Mouse (Mus musculus) heart, postnatal 0 days (tissue): ENCODE measurements around the gene Tex264. TPM values are rescaled to one million over a fixed set of nuclear protein-coding genes. Genes with fewer than 3 reads are reported as not detected.
A peak's percentile ranks its signal among the peaks of the same experiment; 100 is the strongest.
"Not testable (repeated sequence)": the region's sequence is repeated elsewhere in the genome, so short reads cannot be mapped to it uniquely, and the experiment has no call there.

Experiments
- ATAC-seq: fragments of 200-750 bp; cut with Nextera tagmentation; 2 replicates; pipeline ENCODE4 v1.8.0; 2017; ENCODE audit warnings: low read depth, moderate number of reproducible peaks, moderate library complexity; ENCODE audit not compliant: insufficient read depth
- DNase-seq: peaks from one replicate; pipeline ENCODE4 v3.0.0-alpha.2; 2016; ENCODE audit warnings: low spot score
- H3K27ac ChIP-seq: fragments of 300-500 bp; sonication (generic); 2 replicates; pipeline ENCODE4 v1.5.1; 2014; ENCODE audit warnings: low read depth, mild to moderate bottlenecking
- H3K27me3 ChIP-seq: fragments of 300-500 bp; sonication (generic); 2 replicates; pipeline ENCODE4 v1.6.1; 2014; ENCODE audit warnings: low read length, mixed read lengths; ENCODE audit not compliant: control insufficient read depth, insufficient read depth
- H3K36me3 ChIP-seq: fragments of 300-500 bp; sonication (generic); replicated peaks from 2 replicates; pipeline ENCODE4 v1.6.1; 2014; ENCODE audit warnings: low read length, mixed read lengths; ENCODE audit not compliant: control insufficient read depth, insufficient read depth
- H3K4me1 ChIP-seq: fragments of 300-500 bp; sonication (generic); 2 replicates; pipeline ENCODE4 v1.6.1; 2014; ENCODE audit warnings: antibody characterized with exemption; ENCODE audit not compliant: control insufficient read depth, insufficient read depth
- H3K4me2 ChIP-seq: fragments of 300-500 bp; sonication (generic); 2 replicates; pipeline ENCODE4 v1.6.1; 2014; ENCODE audit warnings: low read depth, mild to moderate bottlenecking, low read length, moderate library complexity
- H3K4me3 ChIP-seq: fragments of 300-500 bp; sonication (generic); 2 replicates; pipeline ENCODE4 v1.5.1; 2014; ENCODE audit warnings: low read depth, low read length
- H3K9ac ChIP-seq: fragments of 300-500 bp; sonication (generic); replicated peaks from 2 replicates; pipeline ENCODE4 v1.6.1; 2014; ENCODE audit warnings: low read depth, low read length, mixed read lengths
- H3K9me3 ChIP-seq: fragments of 300-500 bp; sonication (generic); replicated peaks from 2 replicates; pipeline ENCODE4 v1.6.1; 2016; ENCODE audit warnings: low read length; ENCODE audit not compliant: control insufficient read depth
- CTCF ChIP-seq: IDR thresholded peaks from 2 replicates; pipeline ENCODE4 v1.5.1; 2016; ENCODE audit warnings: antibody characterized with exemption, control low read depth, low read depth
- EP300 ChIP-seq: IDR thresholded peaks from 2 replicates; pipeline ENCODE4 v1.6.1; 2016; ENCODE audit warnings: antibody characterized with exemption, low read depth
- WGBS: fragments of 180-500 bp; shearing (Covaris S2); extraction: QIAGEN DNeasy Blood & Tissue Kit; methylation state at CpG from one replicate; pipeline ENCODE4 v1.1.7; 2014; 5-methylcytosine and 5-hydroxymethylcytosine counted together
- polyA plus RNA-seq: library from polyadenylated mRNA; unstranded; fragments of >200 nt; fragmentation: Nextera tagmentation; extraction: Ambion mirVana; gene quantifications from 2 replicates; pipeline ENCODE4 v1.2.1, GENCODE M21; 2015
- total RNA-seq: library from RNA; depleted of rRNA; stranded (reverse); fragments of >200 nt; gene quantifications from 2 replicates; pipeline ENCODE4 v1.2.3, GENCODE M21; 2014; ENCODE audit warnings: low replicate concordance

Gene Tex264
- total and polyA plus RNA-seq, 2 experiments from 2014 or later = 30.9 to 44.6 TPM

DNA sequence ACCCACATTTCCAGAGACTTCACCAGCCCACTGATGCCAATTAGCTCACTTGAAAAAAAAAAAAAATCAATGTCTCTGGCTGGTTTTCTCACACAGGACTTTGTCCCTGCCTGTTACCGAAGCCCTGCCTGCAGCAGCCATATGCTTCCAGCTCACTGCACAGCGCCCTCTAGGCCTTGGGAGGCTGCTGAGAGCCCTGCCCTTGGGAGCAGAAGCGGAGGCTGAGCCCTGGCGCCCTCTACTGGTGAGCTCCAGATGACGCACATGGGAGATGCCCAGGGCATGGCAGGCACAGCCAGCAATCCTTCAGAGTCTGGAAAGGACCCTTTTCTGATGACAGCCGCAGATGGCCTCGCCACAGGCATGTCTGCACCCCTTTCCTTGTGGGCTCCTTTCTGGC, 42.6 kb downstream of the Tex264 start:
- no peak overlapping the region for H3K4me2 ChIP-seq
- no peaks in the 10 kb centered on the region for H3K9me3 ChIP-seq
- no peak overlapping the region for H3K4me3 ChIP-seq
- H3K4me1 ChIP-seq = no peaks in the 10 kb centered on the region
- TF ChIP-seq EP300 (no peak), CTCF (peak; percentile 78)
- peak; percentile 47 for DNase-seq
- no peaks in the 10 kb centered on the region for H3K36me3 ChIP-seq
- 0 out of 2 replicates have a peak, but pooled peaks cover 5% of the 10 kb centered on the region for H3K27me3 ChIP-seq
- H3K9ac ChIP-seq = no peak overlapping the region
- 32% methylated on average over 7 of the region's 7 CpGs for WGBS
- ATAC-seq = 0 out of 2 replicates have a peak, but pooled peaks have one; percentile 44
- H3K27ac ChIP-seq = no peak overlapping the region

DNA sequence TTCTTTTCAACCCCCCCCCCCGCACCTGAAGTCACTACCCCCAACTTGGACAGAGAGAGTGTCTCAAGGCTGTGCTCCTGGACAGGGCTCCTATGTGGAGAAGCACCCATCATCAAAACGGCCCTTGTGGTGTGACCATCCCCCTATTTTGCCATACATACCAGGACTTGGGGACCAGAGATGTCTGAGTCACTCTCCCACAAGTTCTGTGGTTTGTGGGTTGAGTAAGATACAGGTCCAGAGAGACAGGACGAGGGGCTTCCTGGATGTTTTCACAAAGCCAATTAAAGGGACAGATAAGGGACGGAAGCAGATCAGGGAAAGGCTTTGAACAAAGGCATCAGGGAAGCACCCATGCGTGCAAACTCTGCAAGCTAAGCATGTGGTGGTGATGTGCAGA, 44.4 kb downstream of the Tex264 start:
- no peak for DNase-seq
- H3K4me2 ChIP-seq = no peak overlapping the region
- no peak overlapping the region for H3K27ac ChIP-seq
- H3K4me1 ChIP-seq = no peaks in the 10 kb centered on the region
- H3K9ac ChIP-seq = no peak overlapping the region
- H3K9me3 ChIP-seq = no peaks in the 10 kb centered on the region
- 23% methylated on average over 5 of the region's 5 CpGs for WGBS
- H3K4me3 ChIP-seq = no peak overlapping the region
- no peaks in the 10 kb centered on the region for H3K27me3 ChIP-seq
- no peaks in the 10 kb centered on the region for H3K36me3 ChIP-seq
- ATAC-seq = no peak
- TF ChIP-seq EP300 (no peak), CTCF (no peak)

DNA sequence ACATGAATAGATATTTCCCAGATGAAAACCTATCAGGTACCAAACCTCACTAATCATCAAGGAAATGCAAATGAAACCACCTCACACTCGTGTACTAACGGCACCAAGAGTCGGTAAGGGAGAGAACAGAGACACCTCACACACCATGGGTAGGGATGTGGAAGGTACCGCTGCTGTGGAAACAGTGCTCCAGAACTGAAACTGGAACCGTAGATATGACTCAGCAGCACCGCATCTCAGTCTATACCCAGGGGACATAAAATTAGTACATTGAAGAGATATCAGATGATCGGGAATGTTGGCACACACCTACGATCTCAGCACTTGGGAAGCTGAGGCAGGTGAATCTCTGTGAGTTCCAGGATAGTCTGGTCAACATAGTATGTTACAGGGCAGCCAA, 47.6 kb downstream of the Tex264 start:
- DNase-seq = no peak
- no peak for TF ChIP-seq EP300
- no peak for TF ChIP-seq CTCF
- no peak for ATAC-seq
- H3K4me1 ChIP-seq = no peaks in the 10 kb centered on the region
- WGBS = 82% methylated on average over 8 of the region's 8 CpGs
- no peaks in the 10 kb centered on the region for H3K9me3 ChIP-seq
- no peak overlapping the region for H3K27ac ChIP-seq
- no peaks in the 10 kb centered on the region for H3K36me3 ChIP-seq
- H3K4me2 ChIP-seq = no peak overlapping the region
- H3K9ac ChIP-seq = no peak overlapping the region
- no peak overlapping the region for H3K4me3 ChIP-seq
- H3K27me3 ChIP-seq = no peaks in the 10 kb centered on the region

DNA sequence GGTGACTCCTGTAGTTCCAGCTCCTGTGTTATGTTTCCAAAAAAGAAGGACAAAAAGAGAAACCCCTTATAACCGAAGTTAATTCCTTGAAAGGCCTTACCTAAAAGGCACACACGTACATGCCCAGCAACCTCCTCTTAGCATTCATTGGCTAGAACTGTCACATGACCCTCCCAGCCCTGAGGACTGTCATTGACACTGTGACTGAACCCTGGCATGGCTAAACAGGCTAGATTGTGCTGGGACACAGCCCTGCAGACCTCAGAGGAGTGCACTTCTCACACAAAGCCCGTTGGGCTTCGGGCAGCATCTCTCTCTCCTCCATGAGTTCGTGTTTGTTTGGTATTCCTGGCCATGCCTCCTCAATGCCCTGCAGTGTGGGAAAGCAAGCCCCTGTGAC, 53.5 kb downstream of the Tex264 start:
- H3K27me3 ChIP-seq = no peaks in the 10 kb centered on the region
- H3K27ac ChIP-seq = no peak overlapping the region
- no peaks in the 10 kb centered on the region for H3K36me3 ChIP-seq
- H3K4me2 ChIP-seq = no peak overlapping the region
- ATAC-seq (no peak), DNase-seq (no peak)
- no peaks in the 10 kb centered on the region for H3K9me3 ChIP-seq
- no peak overlapping the region for H3K4me3 ChIP-seq
- TF ChIP-seq CTCF (no peak), EP300 (no peak)
- no peak overlapping the region for H3K9ac ChIP-seq
- WGBS = 50% methylated on average over 5 of the region's 5 CpGs
- no peaks in the 10 kb centered on the region for H3K4me1 ChIP-seq

DNA sequence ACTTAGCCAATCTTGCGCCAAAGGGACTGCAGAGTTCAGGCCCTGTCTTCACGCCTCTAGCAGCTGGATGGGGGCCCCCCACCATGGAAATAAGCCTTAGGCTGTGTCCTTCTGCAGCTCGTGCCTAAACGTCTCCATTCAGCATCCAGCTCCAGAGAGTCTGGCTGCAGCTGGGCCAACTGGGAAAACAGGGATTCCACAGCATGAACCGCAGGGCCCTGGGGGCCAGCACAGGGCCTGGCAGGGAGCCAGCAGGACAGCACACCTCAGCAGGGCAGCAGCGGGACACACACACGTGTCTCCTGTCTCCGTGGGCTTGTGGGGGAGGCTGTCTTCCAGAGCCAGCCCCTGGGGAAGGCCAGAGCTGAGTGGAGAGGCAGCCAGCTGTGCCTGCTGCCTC, 57.9 kb downstream of the Tex264 start:
- not testable (repeated sequence) for H3K27me3 ChIP-seq, ATAC-seq, H3K9ac ChIP-seq, H3K4me1 ChIP-seq, H3K9me3 ChIP-seq, DNase-seq, H3K4me3 ChIP-seq, H3K36me3 ChIP-seq, H3K27ac ChIP-seq, H3K4me2 ChIP-seq
- 18% methylated on average over 8 of the region's 8 CpGs for WGBS

DNA sequence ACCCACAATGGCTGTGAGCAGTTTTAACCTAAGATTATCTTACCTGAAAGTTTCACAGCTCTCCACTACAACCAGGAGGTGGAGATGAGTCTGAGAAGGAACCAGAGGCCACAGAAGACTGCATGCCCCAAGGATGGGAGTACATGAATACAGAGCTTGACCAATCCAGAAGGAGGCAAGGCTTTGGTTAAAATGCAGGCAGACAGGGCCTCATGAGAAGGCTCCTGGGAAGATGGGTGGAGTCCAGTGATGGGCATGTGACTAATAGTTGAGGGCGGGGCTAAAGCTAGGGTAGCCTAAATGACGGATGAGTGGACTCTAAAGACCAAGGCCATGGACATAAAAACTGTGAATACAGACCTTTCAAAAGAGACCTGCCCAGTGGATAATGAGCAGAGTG, 59.4 kb downstream of the Tex264 start, which contains the start of gene Iqcf6:
Iqcf6 (plus strand) TSS at position 301 of the 400 bp plus-strand sequence.
- Histone ChIP-seq H3K4me3 (no peak within 1 kb of the TSS), H3K4me2 (no peak within 1 kb of the TSS), H3K9ac (no peak within 1 kb of the TSS), H3K27ac (no peak within 1 kb of the TSS), H3K36me3 (no peaks in the 10 kb centered on the region), H3K4me1 (no peaks in the 10 kb centered on the region), H3K27me3 (no peaks in the 10 kb centered on the region), H3K9me3 (no peaks in the 10 kb centered on the region)
- ATAC-seq (no peak), DNase-seq (no peak)
- TF ChIP-seq CTCF (no peak), EP300 (no peak)
- WGBS = 78% methylated on average over 2 of the region's 2 CpGs
